Mouse (Mus musculus) forebrain, embryonic 15.5 days (tissue): ENCODE data around the gene Slc25a36. TPM values are rescaled to one million over a fixed set of nuclear protein-coding genes. Genes with fewer than 3 reads are reported as not detected.

Source experiments
- ATAC-seq: fragments of 200-750 bp; cut with Nextera tagmentation; replicated peaks from 2 replicates; pipeline ENCODE4 v1.8.0; 2017; ENCODE audit warnings: mild to moderate bottlenecking, moderate TSS enrichment, moderate library complexity
- H3K27ac ChIP-seq: fragments of 300-500 bp; sonication (generic); replicated peaks from 2 replicates; pipeline ENCODE4 v1.5.1; 2015; ENCODE audit warnings: mild to moderate bottlenecking, inconsistent platforms
- H3K27me3 ChIP-seq: fragments of 300-500 bp; sonication (generic); 2 replicates; pipeline ENCODE4 v1.6.1; 2015; ENCODE audit warnings: inconsistent platforms
- H3K36me3 ChIP-seq: fragments of 300-500 bp; sonication (generic); 2 replicates; pipeline ENCODE4 v1.6.1; 2015; ENCODE audit warnings: mild to moderate bottlenecking, inconsistent platforms
- H3K4me1 ChIP-seq: fragments of 300-500 bp; sonication (generic); 2 replicates; pipeline ENCODE4 v1.6.1; 2015; ENCODE audit warnings: inconsistent platforms
- H3K4me2 ChIP-seq: fragments of 300-500 bp; sonication (generic); replicated peaks from 2 replicates; pipeline ENCODE4 v1.6.1; 2015; ENCODE audit warnings: mild to moderate bottlenecking, inconsistent platforms
- H3K4me3 ChIP-seq: fragments of 300-500 bp; sonication (generic); 2 replicates; pipeline ENCODE4 v1.5.1; 2015; ENCODE audit warnings: mild to moderate bottlenecking, inconsistent platforms
- H3K9ac ChIP-seq: fragments of 300-500 bp; sonication (generic); replicated peaks from 2 replicates; pipeline ENCODE4 v1.6.1; 2015; ENCODE audit warnings: mild to moderate bottlenecking, inconsistent platforms
- H3K9me3 ChIP-seq: fragments of 300-500 bp; sonication (generic); 2 replicates; pipeline ENCODE4 v1.6.1; 2016; ENCODE audit warnings: inconsistent platforms
- WGBS: fragments of 180-500 bp; shearing (Covaris S2); methylation state at CpG from one replicate; pipeline ENCODE4 v1.1.7; 2015; ENCODE audit warnings: mixed read lengths; 5-methylcytosine and 5-hydroxymethylcytosine counted together
- polyA plus RNA-seq: library from polyadenylated mRNA; unstranded; fragments of >200 nt; fragmentation: Nextera tagmentation; extraction: Ambion mirVana; gene quantifications from 2 replicates; pipeline ENCODE4 v1.2.1, GENCODE M21; 2015

Gene Slc25a36
- polyA plus RNA-seq, 1 experiment from 2014 or later = 75.1 TPM

- WGBS = 83% methylated on average over 4 of the region's 4 CpGs
- Histone ChIP-seq H3K9ac (no peak overlapping the region), H3K27me3 (no peaks in the 10 kb centered on the region), H3K4me2 (no peak overlapping the region), H3K27ac (no peak overlapping the region), H3K4me3 (no peak overlapping the region), H3K4me1 (no peaks in the 10 kb centered on the region), H3K9me3 (no peaks in the 10 kb centered on the region), H3K36me3 (no peaks in the 10 kb centered on the region)
- ATAC-seq = no peak
These were observed 26.2 kb upstream of the Slc25a36 start for GRCm38 (mm10) chr9:97137116-97137515.

- Histone ChIP-seq H3K4me3 (no peak overlapping the region), H3K4me1 (no peaks in the 10 kb centered on the region), H3K9me3 (no peaks in the 10 kb centered on the region), H3K27me3 (no peaks in the 10 kb centered on the region), H3K4me2 (no peak overlapping the region), H3K27ac (no peak overlapping the region), H3K9ac (no peak overlapping the region), H3K36me3 (no peaks in the 10 kb centered on the region)
- 93% methylated on average over 4 of the region's 4 CpGs for WGBS
- no peak for ATAC-seq
These were observed 24.9 kb upstream of the Slc25a36 start for GRCm38 (mm10) chr9:97135866-97136265.

GRCm38 (mm10) chr9:97133178-97133577, 22.2 kb upstream of the Slc25a36 start:
- Histone ChIP-seq H3K9ac (no peak overlapping the region), H3K4me1 (no peaks in the 10 kb centered on the region), H3K4me3 (no peak overlapping the region), H3K27ac (no peak overlapping the region), H3K36me3 (no peaks in the 10 kb centered on the region), H3K4me2 (no peak overlapping the region), H3K27me3 (no peaks in the 10 kb centered on the region), H3K9me3 (no peaks in the 10 kb centered on the region)
- WGBS = 69% methylated on average over 8 of the region's 8 CpGs
- no peak for ATAC-seq

GRCm38 (mm10) chr9:97130001-97130400, 19.0 kb upstream of the Slc25a36 start:
- no peak overlapping the region for H3K4me3 ChIP-seq
- H3K4me1 ChIP-seq = no peaks in the 10 kb centered on the region
- H3K9ac ChIP-seq = no peak overlapping the region
- H3K36me3 ChIP-seq = no peaks in the 10 kb centered on the region
- WGBS = 91% methylated on average over 5 of the region's 5 CpGs
- ATAC-seq = no peak
- no peaks in the 10 kb centered on the region for H3K9me3 ChIP-seq
- no peak overlapping the region for H3K4me2 ChIP-seq
- H3K27me3 ChIP-seq = no peaks in the 10 kb centered on the region
- H3K27ac ChIP-seq = no peak overlapping the region

GRCm38 (mm10) chr9:97123934-97124692, 13.2 kb upstream of the Slc25a36 start:
- Histone ChIP-seq H3K9me3 (no peaks in the 10 kb centered on the region), H3K4me1 (no peaks in the 10 kb centered on the region), H3K36me3 (no peaks in the 10 kb centered on the region), H3K27ac (no peak overlapping the region), H3K4me2 (no peak overlapping the region), H3K4me3 (no peak overlapping the region), H3K27me3 (no peaks in the 10 kb centered on the region), H3K9ac (no peak overlapping the region)
- WGBS = 76% methylated on average over 23 of the region's 23 CpGs
- ATAC-seq = no peak

- Histone ChIP-seq H3K9me3 (no peaks in the 10 kb centered on the region), H3K4me1 (no peaks in the 10 kb centered on the region), H3K4me3 (no peak overlapping the region), H3K27me3 (no peaks in the 10 kb centered on the region), H3K27ac (no peak overlapping the region), H3K36me3 (no peaks in the 10 kb centered on the region), H3K9ac (no peak overlapping the region), H3K4me2 (no peak overlapping the region)
- 88% methylated on average over 2 of the region's 2 CpGs for WGBS
- no peak for ATAC-seq
These were observed 10.5 kb upstream of the Slc25a36 start for GRCm38 (mm10) chr9:97121432-97121831.

GRCm38 (mm10) chr9:97114271-97114670, 3.3 kb upstream of the Slc25a36 start:
- Histone ChIP-seq H3K27ac (no peak overlapping the region), H3K4me2 (no peak overlapping the region), H3K4me3 (no peak overlapping the region), H3K9me3 (no peaks in the 10 kb centered on the region), H3K36me3 (no peaks in the 10 kb centered on the region), H3K9ac (no peak overlapping the region), H3K4me1 (peaks cover 10% of the 10 kb centered on the region), H3K27me3 (no peaks in the 10 kb centered on the region)
- WGBS = 86% methylated on average over 10 of the region's 10 CpGs
- ATAC-seq = no peak

GRCm38 (mm10) chr9:97113555-97113929, 2.6 kb upstream of the Slc25a36 start:
- H3K9me3 ChIP-seq = no peaks in the 10 kb centered on the region
- ATAC-seq = no peak
- H3K27ac ChIP-seq = no peak overlapping the region
- no peak overlapping the region for H3K4me3 ChIP-seq
- no peaks in the 10 kb centered on the region for H3K36me3 ChIP-seq
- H3K27me3 ChIP-seq = no peaks in the 10 kb centered on the region
- 40% methylated on average over 5 of the region's 5 CpGs for WGBS
- H3K9ac ChIP-seq = no peak overlapping the region
- no peak overlapping the region for H3K4me2 ChIP-seq
- peaks cover 17% of the 10 kb centered on the region for H3K4me1 ChIP-seq

GRCm38 (mm10) chr9:97112797-97113554, 2.0 kb upstream of the Slc25a36 start:
- no peaks in the 10 kb centered on the region for H3K36me3 ChIP-seq
- H3K4me3 ChIP-seq = no peak overlapping the region
- H3K27ac ChIP-seq = no peak overlapping the region
- ATAC-seq = no peak
- H3K9ac ChIP-seq = no peak overlapping the region
- WGBS = 69% methylated on average over 24 of the region's 24 CpGs
- H3K4me1 ChIP-seq = peaks cover 17% of the 10 kb centered on the region
- H3K9me3 ChIP-seq = no peaks in the 10 kb centered on the region
- H3K27me3 ChIP-seq = no peaks in the 10 kb centered on the region
- H3K4me2 ChIP-seq = no peak overlapping the region

- no peak overlapping the region for H3K27ac ChIP-seq
- no peak overlapping the region for H3K4me2 ChIP-seq
- no peaks in the 10 kb centered on the region for H3K27me3 ChIP-seq
- no peaks in the 10 kb centered on the region for H3K9me3 ChIP-seq
- ATAC-seq = no peak
- H3K36me3 ChIP-seq = no peaks in the 10 kb centered on the region
- H3K4me3 ChIP-seq = no peak overlapping the region
- WGBS = 84% methylated on average over 7 of the region's 7 CpGs
- peaks cover 17% of the 10 kb centered on the region for H3K4me1 ChIP-seq
- no peak overlapping the region for H3K9ac ChIP-seq
These were observed 1.3 kb upstream of the Slc25a36 start for GRCm38 (mm10) chr9:97112238-97112637.

GRCm38 (mm10) chr9:97111506-97111905, 549 bp upstream of the Slc25a36 start:
- peaks cover 17% of the 10 kb centered on the region for H3K4me1 ChIP-seq
- no peak for ATAC-seq
- peak overlapping the region; percentile 63 for H3K9ac ChIP-seq
- no peaks in the 10 kb centered on the region for H3K36me3 ChIP-seq
- peak overlapping the region; percentile 50 for H3K4me2 ChIP-seq
- peak overlapping the region; percentile 64 for H3K4me3 ChIP-seq
- H3K9me3 ChIP-seq = no peaks in the 10 kb centered on the region
- peak overlapping the region; percentile 82 for H3K27ac ChIP-seq
- 1% methylated on average over 6 of the region's 6 CpGs for WGBS
- H3K27me3 ChIP-seq = no peaks in the 10 kb centered on the region

GRCm38 (mm10) chr9:97106481-97107160, 4.3 kb downstream of the Slc25a36 start:
- Histone ChIP-seq H3K9ac (no peak overlapping the region), H3K4me3 (no peak overlapping the region), H3K36me3 (no peaks in the 10 kb centered on the region), H3K27me3 (no peaks in the 10 kb centered on the region), H3K27ac (no peak overlapping the region), H3K4me1 (peaks cover 19% of the 10 kb centered on the region), H3K9me3 (no peaks in the 10 kb centered on the region), H3K4me2 (no peak overlapping the region)
- 96% methylated on average over 5 of the region's 5 CpGs for WGBS
- no peak for ATAC-seq
